Mouse (Mus musculus) E14TG2a.4 (cell line): Measurements from ENCODE around the gene Nckap1.

Experiments
- H3K27me3 ChIP-seq: 2 replicates; pipeline ENCODE4 v1.6.1; 2014; ENCODE audit warnings: low read length, control low read depth; ENCODE audit not compliant: insufficient read depth
- H3K36me3 ChIP-seq: 2 replicates; pipeline ENCODE4 v1.6.1; 2014; ENCODE audit warnings: low read length, control low read depth; ENCODE audit not compliant: insufficient read depth
- H3K4me1 ChIP-seq: replicated peaks from 2 replicates; pipeline ENCODE4 v1.6.1; 2014; ENCODE audit warnings: low read depth, low read length, control low read depth
- H3K4me3 ChIP-seq: replicated peaks from 2 replicates; pipeline ENCODE4 v1.5.1; 2014; ENCODE audit warnings: mild to moderate bottlenecking, low read length
- H3K9me3 ChIP-seq: 2 replicates; pipeline ENCODE4 v1.6.1; 2014; ENCODE audit warnings: low read length, control low read depth
- CTCF ChIP-seq: conservative IDR thresholded peaks from 2 replicates; pipeline ENCODE4 v1.5.1; 2014; ENCODE audit warnings: low read length
- NANOG ChIP-seq: IDR thresholded peaks from 2 replicates; pipeline ENCODE4 v1.6.1; 2014; ENCODE audit warnings: borderline replicate concordance, low read length, mixed read lengths
- POU5F1 ChIP-seq: IDR thresholded peaks from 2 replicates; pipeline ENCODE4 v1.6.1; 2014; ENCODE audit warnings: low read length, borderline replicate concordance

Gene Nckap1

DNA sequence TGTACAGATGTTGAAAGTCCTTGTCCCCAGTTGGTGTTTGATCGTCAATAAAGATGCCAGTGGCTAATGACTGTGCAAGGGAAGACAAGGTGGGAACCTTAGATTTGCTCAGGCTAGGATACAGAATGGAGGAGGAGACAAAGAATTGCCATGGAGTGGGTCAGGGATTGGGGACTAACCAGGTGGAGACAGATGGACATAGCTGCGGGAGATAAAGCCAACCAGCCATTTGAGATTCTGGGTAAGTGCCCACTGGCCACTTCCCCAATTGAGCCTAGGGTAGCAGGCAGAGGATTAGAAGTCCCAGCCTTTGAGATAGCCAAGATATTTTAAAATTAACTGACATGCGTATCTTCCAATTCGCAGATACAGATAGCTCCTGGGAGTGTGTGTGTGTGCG is 96.2 kb downstream of the Nckap1 start:
- H3K27me3 ChIP-seq: no peaks in the 10 kb centered on the region
- H3K4me3 ChIP-seq: no peak overlapping the region
- peaks cover 7% of the 10 kb centered on the region; the same call in 1 of the 2 replicates for H3K9me3 ChIP-seq
- H3K36me3 ChIP-seq: no peaks in the 10 kb centered on the region
- no peaks in the 10 kb centered on the region for H3K4me1 ChIP-seq
- TF ChIP-seq CTCF (no peak), POU5F1 (no peak), NANOG (no peak)

DNA sequence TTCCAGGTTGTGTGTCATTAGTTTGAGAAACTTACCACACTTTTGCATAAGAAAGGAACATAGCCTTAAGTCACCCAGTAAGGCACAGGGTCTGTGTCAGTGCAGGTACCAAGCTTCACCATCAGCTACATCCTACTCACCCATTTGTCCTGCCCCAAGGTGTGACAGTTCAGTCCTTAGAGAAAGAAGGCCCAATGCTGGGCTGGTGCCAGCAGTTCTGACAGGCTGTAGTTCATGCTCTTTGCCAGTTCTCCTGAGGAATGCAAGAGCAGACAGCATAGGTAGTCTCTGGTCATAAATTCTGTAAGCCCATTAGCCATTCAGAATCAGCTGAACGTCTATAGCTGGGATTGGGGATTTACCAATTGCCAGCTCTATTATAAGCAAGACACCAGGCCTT is 105.3 kb downstream of the Nckap1 start:
- Histone ChIP-seq H3K27me3 (no peaks in the 10 kb centered on the region), H3K4me1 (no peaks in the 10 kb centered on the region), H3K9me3 (no peaks in the 10 kb centered on the region), H3K36me3 (no peaks in the 10 kb centered on the region), H3K4me3 (no peak overlapping the region)
- TF ChIP-seq CTCF (no peak), NANOG (no peak), POU5F1 (no peak)

DNA sequence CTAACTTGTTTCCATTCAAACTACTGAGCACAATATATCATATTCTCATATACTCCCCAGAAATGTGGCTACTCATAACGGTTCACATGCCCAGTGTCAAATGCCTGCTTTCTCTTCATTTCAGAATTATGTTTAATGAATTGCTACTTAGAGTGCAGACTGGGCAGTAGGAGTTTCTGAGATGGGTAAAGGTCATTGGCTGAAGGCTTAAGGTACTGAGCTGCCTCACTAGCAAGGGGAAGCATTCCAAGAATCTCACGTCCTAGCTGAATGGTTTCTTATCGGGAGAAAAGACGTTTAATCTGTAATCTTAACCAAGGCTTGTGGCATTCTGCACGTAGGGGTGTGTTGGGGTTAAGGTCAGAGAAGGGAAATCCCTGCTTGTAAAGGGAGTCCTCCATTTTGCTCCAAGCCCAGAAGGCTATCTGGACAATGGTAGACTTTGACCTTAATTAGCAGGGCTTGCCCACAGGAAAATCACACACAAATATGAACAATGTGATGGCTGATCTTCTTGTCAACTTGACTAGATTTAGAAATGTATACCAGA is 106.9 kb downstream of the Nckap1 start:
- Histone ChIP-seq H3K4me1 (no peaks in the 10 kb centered on the region), H3K4me3 (no peak overlapping the region), H3K9me3 (no peaks in the 10 kb centered on the region), H3K36me3 (no peaks in the 10 kb centered on the region), H3K27me3 (no peaks in the 10 kb centered on the region)
- TF ChIP-seq POU5F1 (no peak), CTCF (no peak)

DNA sequence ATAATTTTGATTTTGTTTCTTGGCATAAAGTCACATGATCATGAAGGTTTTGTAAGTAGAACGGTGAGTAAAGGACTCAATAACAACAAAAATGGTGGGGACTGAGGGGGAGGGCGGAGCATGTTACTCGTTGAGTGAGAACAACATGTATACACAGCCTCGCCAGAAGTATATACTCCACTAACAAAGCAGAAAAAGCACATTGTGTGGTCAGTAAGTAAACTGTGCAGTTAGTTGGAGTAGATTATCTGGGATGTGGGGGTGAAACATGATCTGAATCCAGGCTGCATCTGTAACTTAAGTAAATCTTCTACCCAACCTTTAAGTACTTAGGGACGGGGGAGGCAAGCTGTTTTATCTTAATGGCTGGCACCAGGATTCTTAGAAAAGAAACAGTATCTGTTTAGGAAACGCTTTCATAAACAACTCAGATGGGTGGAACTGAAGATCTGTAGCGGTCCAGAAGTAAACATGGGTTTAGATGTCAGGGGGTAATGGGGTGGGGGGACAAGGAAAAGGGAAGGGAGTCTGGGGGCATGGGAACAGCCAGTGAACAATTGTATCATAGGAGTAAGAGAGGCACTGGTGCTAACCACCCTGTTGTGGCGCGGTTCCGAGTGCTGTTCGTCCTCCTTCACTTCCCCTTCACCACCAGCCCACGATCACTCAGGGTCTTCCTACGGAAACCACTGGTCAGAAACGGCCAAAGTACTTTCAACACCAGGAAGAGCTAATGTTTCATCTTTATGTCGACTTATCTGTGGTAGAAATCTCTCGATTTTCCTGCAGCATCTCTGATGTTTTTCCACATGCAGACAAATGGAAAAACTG is 115.0 kb downstream of the Nckap1 start:
- Histone ChIP-seq H3K36me3 (no peaks in the 10 kb centered on the region), H3K4me3 (no peak overlapping the region), H3K27me3 (no peaks in the 10 kb centered on the region), H3K9me3 (no peaks in the 10 kb centered on the region), H3K4me1 (no peaks in the 10 kb centered on the region)
- TF ChIP-seq POU5F1 (no peak), NANOG (no peak), CTCF (no peak)

DNA sequence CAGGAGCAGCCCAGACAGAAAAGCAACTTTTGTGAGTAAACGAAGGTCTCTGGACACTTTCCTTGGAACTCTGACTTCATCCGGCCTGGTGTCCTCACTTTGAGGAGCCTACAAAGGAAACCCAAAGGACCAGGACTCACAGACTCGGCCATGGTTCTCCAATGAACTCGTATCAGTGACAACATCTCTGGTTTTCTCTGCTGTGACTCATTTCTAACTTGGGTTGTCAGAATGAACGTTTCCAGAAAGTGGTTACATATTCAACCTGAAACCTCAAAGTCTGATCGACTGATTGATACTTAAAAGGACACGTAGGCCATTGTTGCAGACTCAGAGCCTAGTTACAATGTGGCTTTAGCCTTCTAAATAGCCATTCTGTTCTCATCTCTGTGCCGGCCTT is 119.4 kb downstream of the Nckap1 start:
- TF ChIP-seq CTCF (no peak), NANOG (no peak), POU5F1 (no peak)
- H3K4me3 ChIP-seq: no peak overlapping the region
- peaks cover 1% of the 10 kb centered on the region; the same call in 1 of the 2 replicates for H3K9me3 ChIP-seq
- no peaks in the 10 kb centered on the region for H3K4me1 ChIP-seq
- peaks cover under 1% of the 10 kb centered on the region; the same call in 1 of the 2 replicates for H3K27me3 ChIP-seq
- H3K36me3 ChIP-seq: no peaks in the 10 kb centered on the region
